Mouse (Mus musculus): ENCODE measurements around the gene Coq10b.

GRCm38 (mm10) chr1:55031026-55031779 is 21.4 kb upstream of the Coq10b start:
- TF ChIP-seq CTCF (conservative IDR thresholded peaks at IDR 0.05; ENCODE audit: insufficient read depth, insufficient read length, low read depth, low read length) (no peak), POLR2A (IDR thresholded peaks at IDR 0.05; ENCODE audit: low read depth, low read length) (no peak)
